Mouse (Mus musculus) macrophage (primary cell): ENCODE data around the gene Gm4133. TPM values are rescaled to one million over a fixed set of nuclear protein-coding genes. Genes with fewer than 3 reads are reported as not detected.
"Not testable (repeated sequence)": the region's sequence is repeated elsewhere in the genome, so short reads cannot be mapped to it uniquely, and the experiment has no call there.

Experiments used
- H3K27ac ChIP-seq: fragments of 350-480 bp; formaldehyde crosslinking; 2 replicates; pipeline ENCODE4 v1.9.0; 2021
- H3K36me3 ChIP-seq: fragments of 350-480 bp; formaldehyde crosslinking; 2 replicates; pipeline ENCODE4 v1.9.0; 2021; ENCODE audit errors: inconsistent target
- H3K4me3 ChIP-seq: fragments of 350-480 bp; formaldehyde crosslinking; 2 replicates; pipeline ENCODE4 v1.9.0; 2021; ENCODE audit errors: inconsistent target
- H3K79me2 ChIP-seq: fragments of 350-480 bp; formaldehyde crosslinking; 2 replicates; pipeline ENCODE4 v1.9.0; 2021; ENCODE audit errors: inconsistent target
- WGBS: methylation state at CpG from one replicate; pipeline ENCODE4 v1.1.7; 2026; ENCODE audit warnings: inconsistent platforms; ENCODE audit not compliant: missing documents; 5-methylcytosine and 5-hydroxymethylcytosine counted together
- polyA plus RNA-seq: library from polyadenylated mRNA; stranded (reverse); fragments of 250-400 nt; gene quantifications from 3 replicates; pipeline ENCODE4 v1.2.4, GENCODE M21; 2018; ENCODE audit warnings: inconsistent platforms
- total RNA-seq, 78 experiments: library from RNA; depleted of rRNA; stranded (reverse); fragments of 250-400 nt; gene quantifications; 1 replicate in 9 of 78; 2 replicates in 24 of 78; 3 replicates in 43 of 78; 4 replicates in 2 of 78; pipeline ENCODE4 v1.2.4; 2018; ENCODE audit warnings: inconsistent platforms in 56 of 78

The Gm4133 gene
- total RNA-seq (2018; cell fraction: chromatin; rRNA removed): not detected
- not detected for total RNA-seq (2018; cell fraction: cytosol; rRNA removed)
- not detected for total RNA-seq (2018; cell fraction: nucleus; rRNA removed)
- not detected in 3 replicates for polyA plus RNA-seq

DNA sequence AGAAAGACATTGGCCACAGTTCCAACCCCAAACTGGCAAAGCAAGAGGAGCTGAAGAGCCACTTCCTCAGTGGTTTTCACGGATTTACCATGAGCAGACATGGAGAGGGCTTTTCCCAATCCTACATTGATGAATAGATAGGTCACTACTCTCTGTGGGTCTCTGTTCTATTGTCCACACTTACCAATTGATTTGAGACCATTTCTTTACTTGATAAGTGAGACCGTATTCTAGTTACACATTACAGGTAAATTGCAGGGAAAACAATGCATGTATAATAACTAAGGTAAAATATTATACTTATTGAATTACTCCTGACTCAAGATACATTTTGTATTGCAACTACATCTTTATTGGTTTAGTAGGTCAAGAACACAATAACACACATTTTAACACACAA is at the start of gene Gm4133:
Gm4133 (minus strand) TSS at position 101 of the 400 bp plus-strand sequence.
- H3K27ac ChIP-seq, H3K79me2 ChIP-seq, H3K36me3 ChIP-seq, H3K4me3 ChIP-seq: not testable (repeated sequence)
- WGBS: no CpG with 5 or more reads among the region's 2 CpGs

DNA sequence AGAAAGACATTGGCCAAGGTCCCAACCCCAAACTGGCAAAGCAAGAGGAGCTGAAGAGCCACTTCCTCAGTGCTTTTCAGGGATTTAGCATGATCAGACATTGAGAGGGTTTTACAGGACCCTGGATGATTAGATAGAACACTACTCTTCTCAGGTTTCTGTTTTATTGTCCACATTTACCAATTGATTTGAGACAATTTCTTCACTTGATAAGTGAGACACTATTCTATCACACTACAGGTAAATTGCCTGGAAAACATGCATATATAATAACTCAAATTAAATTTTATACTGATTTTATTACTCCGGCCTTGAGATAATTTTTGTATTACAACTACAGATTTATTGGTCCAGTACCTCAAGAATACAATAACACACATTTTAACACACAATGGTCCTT is 41.4 kb upstream of the Gm4133 start, which contains the start of gene Gm5728:
Gm5728 (minus strand) TSS at position 101 of the 400 bp plus-strand sequence.
- no CpG with 5 or more reads among the region's 1 CpGs for WGBS

More for the DNA sequence above, 41.4 kb upstream of the Gm4133 start, which contains the start of gene Gm5728:
- H3K79me2 ChIP-seq, H3K36me3 ChIP-seq, H3K27ac ChIP-seq, H3K4me3 ChIP-seq: not testable (repeated sequence)

Other genes with a start within 250 kb of the Gm4133 start
- gene Vmn1r91, start 234.4 kb downstream of the Gm4133 start, polyA plus RNA-seq: not detected in 3 replicates
- gene Gm16442, start 211.5 kb downstream of the Gm4133 start, polyA plus RNA-seq: not detected in 3 replicates
- gene Vmn1r93, start 195.0 kb downstream of the Gm4133 start, polyA plus RNA-seq: not detected in 3 replicates
- gene Vmn1r94, start 165.7 kb downstream of the Gm4133 start, polyA plus RNA-seq: not detected in 3 replicates
- not detected in 3 replicates for gene Vmn1r95, start 140.4 kb downstream of the Gm4133 start, polyA plus RNA-seq
- gene Gm6164, start 128.5 kb downstream of the Gm4133 start, polyA plus RNA-seq: not detected in 3 replicates
- not detected in 3 replicates for gene Gm4498, start 100.2 kb downstream of the Gm4133 start, polyA plus RNA-seq
- not detected in 3 replicates for gene Gm5890, start 71.2 kb downstream of the Gm4133 start, polyA plus RNA-seq
- gene Gm5728, start 41.3 kb upstream of the Gm4133 start, polyA plus RNA-seq: not detected in 3 replicates
- not detected in 3 replicates for gene Vmn1r100, start 83.9 kb upstream of the Gm4133 start, polyA plus RNA-seq
- not detected in 3 replicates for gene Vmn1r101, start 108.5 kb upstream of the Gm4133 start, polyA plus RNA-seq
- gene Gm10670, start 140.9 kb upstream of the Gm4133 start, polyA plus RNA-seq: not detected in 3 replicates
- not detected in 3 replicates for gene Vmn1r103, start 176.5 kb upstream of the Gm4133 start, polyA plus RNA-seq
- not detected in 3 replicates for gene Vmn1r104, start 199.8 kb upstream of the Gm4133 start, polyA plus RNA-seq
- gene Gm5726, start 211.7 kb upstream of the Gm4133 start, polyA plus RNA-seq: not detected in 3 replicates
- not detected in 3 replicates for gene Gm4141, start 242.2 kb upstream of the Gm4133 start, polyA plus RNA-seq